Mouse (Mus musculus) A20 (cell line): ENCODE results near the gene Pola2.

ENCODE experiments used
- DNase-seq: peaks from one replicate; pipeline ENCODE4 v3.0.0-alpha.2; 2011; ENCODE audit warnings: low read depth, low spot score

The Pola2 gene

GRCm38 (mm10) chr19:5963883-5964562 is at the start of gene Pola2:
Gene Pola2, minus strand, starts transcription at chr19:5964202.
- DNase-seq: peak; percentile 95

- no peak for DNase-seq
Measured at GRCm38 (mm10) chr19:6013691-6014090, 49.7 kb upstream of the Pola2 start.

- DNase-seq: no peak
Measured at GRCm38 (mm10) chr19:6009137-6009536, 45.1 kb upstream of the Pola2 start.

- no peak for DNase-seq
Measured at GRCm38 (mm10) chr19:6007013-6007412, 43.0 kb upstream of the Pola2 start.

DNA sequence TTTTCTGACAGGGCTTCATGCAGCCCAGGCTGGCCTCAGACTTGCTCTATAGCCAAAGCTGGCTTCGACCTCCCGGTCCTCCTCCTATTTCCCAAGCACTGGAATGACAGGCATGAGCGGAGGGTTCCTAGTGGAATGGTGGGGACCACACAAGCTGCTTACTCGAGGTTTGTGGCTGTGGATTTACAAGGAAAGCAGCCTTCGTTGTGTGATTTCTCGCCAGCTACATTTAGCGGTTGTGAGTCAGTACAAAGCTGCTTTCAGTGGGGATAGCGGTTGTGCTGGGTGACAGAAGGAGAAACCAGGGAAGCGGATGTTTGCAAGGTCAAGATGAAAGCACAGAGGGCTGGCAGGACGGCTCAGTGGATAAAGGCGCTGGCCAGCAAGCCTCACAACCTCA is 41.5 kb upstream of the Pola2 start:
- no peak for DNase-seq

DNA sequence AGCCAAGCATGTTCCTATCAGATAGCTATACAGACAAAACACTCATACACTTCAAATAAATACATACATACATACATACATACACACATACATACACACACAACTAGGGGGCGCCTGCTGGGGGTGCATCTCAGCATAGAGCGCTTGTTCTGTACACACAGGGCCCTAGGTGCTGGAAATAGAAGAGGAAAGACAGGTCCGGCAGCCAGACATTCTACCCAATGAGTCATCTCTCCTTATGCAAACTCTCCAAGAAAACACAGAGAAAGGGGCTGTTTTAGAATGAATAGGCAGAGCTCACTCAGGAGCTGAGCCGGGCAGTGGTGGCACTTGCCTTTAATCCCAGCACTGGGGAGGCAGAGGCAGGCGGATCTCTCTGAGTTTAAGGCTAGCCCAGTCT is 36.0 kb upstream of the Pola2 start:
- DNase-seq: no peak

GRCm38 (mm10) chr19:5998180-5998579 is 34.2 kb upstream of the Pola2 start:
- no peak for DNase-seq

DNA sequence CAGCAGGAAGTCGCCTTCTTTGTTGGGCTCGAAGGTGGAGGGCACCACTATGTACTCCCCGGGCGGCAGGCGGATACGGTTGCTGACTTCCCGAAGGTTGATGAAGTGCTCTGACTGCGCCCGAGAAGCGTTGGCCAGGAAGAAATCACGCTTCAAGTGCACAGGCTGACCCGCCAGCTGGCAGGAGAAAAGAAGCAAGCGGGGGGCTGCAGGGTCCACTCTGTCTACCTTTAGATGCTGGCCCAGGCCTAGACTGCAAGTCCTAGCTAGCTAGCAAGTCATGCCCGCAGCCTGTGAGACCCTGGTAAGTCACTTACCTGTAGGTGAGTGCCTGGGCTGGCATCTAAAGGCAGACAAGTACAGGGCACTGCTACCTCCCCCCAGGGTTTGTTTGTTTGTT is 30.7 kb upstream of the Pola2 start:
- DNase-seq: no peak

GRCm38 (mm10) chr19:5992012-5992411 is 28.0 kb upstream of the Pola2 start:
- no peak for DNase-seq

GRCm38 (mm10) chr19:5991467-5991866 is 27.5 kb upstream of the Pola2 start:
- DNase-seq: no peak

GRCm38 (mm10) chr19:5990921-5991320 is 26.9 kb upstream of the Pola2 start:
- DNase-seq: no peak

DNA sequence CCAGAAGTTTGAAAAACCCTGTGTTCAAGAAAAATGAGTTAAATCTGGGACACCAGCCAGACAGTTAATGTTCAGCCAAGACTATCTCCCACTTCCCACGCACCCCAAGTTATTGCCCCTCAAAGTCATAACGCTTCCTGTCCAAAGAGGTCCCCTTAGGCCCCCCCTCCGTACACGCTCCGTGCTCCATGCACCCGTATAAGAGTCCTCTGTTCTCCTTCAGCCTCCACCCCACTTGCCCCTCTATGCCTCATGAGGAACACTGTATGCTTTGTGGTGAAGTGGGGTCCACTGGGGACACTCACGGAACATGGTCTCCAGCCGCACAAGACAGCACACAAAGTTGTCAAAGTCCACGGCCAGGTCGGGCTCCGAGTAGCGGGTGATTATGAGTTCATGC is 26.0 kb upstream of the Pola2 start:
- no peak for DNase-seq

DNA sequence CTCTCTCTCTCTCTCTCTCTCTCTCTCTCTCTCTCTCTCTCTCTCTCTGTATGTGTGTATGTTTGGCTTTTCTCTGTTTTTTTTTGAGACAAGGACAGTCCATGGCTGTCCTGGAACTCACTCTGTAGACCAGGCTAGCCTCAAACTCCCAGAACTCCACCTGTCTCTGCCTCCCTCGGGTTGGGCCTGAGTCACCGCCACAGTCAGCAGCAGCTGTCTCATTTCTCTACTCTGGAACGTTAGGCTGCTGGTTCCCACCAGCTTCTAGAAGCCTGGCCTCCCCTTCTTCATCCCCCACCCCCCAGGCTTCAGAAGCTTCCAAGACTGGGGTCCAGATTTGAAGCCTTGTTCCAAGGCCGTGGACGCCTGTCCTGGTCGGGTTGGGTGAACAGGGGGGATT is 25.6 kb upstream of the Pola2 start:
- DNase-seq: no peak

DNA sequence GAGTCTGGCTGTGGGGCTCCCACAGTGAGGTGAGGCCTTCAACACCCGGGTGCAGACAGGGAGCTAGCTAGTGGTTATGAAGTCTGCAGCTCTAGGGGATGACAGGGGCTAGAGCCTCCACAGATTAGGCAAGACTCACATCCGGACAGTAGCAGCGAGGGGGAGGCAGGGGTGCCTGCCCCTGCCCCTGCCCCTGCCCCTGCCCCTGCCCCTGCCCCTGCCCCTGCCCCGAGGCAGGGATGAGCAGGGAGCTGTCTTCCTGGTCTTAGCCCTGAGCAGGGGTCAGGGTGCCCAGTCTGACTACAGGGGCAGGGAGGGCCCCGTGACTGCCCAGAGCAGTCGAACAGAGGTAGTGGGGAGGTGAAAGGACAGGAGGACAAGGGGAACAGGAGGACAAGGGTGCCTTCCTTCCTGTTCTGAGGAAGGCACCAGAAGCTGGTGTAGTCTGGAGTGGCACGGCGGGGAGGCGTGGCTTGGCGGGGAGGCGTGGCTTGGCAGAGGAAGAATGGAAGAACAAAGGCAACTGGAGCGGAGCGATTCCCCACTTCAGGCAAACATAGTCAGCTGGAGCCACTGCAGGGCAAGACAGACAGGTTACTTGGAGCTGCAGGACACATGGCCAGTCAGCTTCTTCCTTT is 24.9 kb upstream of the Pola2 start:
- DNase-seq: no peak

GRCm38 (mm10) chr19:5988027-5988814 is 24.2 kb upstream of the Pola2 start:
- peak; percentile 33 for DNase-seq

GRCm38 (mm10) chr19:5986043-5986442 is 22.0 kb upstream of the Pola2 start, which contains the start of gene Slc22a20:
Gene Slc22a20, minus strand, starts transcription at chr19:5986143.
- no peak for DNase-seq

DNA sequence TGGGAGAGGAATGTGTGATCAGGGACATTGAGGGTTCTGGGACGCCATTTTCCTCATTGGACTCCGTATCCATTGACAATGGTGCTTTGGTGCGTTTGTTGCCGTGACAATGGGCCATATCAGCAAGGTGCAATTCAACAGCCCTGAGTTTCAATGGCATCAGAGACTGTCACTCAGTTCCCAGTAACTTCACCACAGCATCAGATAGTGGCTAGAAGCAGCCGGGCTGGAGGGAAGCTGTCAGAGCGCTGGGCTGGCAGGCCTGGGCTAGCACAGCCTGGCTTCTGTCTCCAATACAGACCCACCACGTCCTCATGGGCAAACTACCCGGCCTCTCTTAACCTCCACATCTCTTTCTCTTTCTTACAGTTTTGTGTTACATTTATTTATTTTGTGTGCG is 16.5 kb upstream of the Pola2 start:
- no peak for DNase-seq

GRCm38 (mm10) chr19:5977717-5978116 is 13.7 kb upstream of the Pola2 start:
- no peak for DNase-seq

- no peak for DNase-seq
Measured at GRCm38 (mm10) chr19:5975676-5976075, 11.7 kb upstream of the Pola2 start.

GRCm38 (mm10) chr19:5975112-5975511 is 11.1 kb upstream of the Pola2 start:
- DNase-seq: no peak

DNA sequence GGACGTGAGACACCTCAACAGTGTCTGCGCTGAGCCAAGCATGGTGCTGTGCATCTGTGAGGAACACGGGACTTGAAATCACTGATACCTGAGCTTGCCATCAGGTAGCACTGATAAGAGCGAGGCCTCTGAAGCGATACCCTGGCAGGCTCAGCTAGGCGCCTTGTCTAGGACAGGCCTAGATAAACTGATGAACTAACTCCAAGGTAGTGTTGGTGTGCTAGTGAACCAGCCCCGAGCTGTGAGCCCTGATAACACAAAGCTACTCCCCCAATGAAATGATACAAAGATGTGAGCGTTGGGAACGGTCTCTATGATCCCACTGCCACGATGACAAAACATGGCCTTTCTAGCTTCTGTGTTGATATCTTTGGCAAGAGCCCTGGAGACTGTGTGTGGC is 3.7 kb upstream of the Pola2 start:
- no peak for DNase-seq

GRCm38 (mm10) chr19:5966786-5967185 is 2.8 kb upstream of the Pola2 start:
- DNase-seq: no peak

DNA sequence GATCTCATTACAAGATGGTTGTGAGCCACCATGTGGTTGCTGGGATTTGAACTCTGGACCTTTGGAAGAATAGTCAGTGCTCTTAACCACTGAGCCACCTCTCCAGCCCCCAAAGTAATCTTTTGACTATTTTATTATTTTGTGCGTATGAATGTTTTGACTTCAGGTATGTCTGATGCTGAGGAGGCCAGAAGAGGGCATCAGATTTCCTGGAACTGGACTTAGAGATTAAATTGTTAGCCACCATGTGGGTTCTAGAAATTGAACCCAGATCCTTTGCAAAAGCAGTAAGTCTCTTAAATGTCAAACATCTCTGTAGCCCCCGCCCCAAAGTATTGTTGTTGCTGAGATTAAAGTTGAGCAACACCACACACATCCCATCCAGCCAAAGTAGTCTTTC is 1.9 kb upstream of the Pola2 start:
- peak; percentile 13 for DNase-seq
